Mouse (Mus musculus) liver, postnatal 0 days (tissue): ENCODE measurements at regions not wholly inside any gene's neighbourhood (a gene's known extent, or its start where the extent isn't known, plus 50 kb on each side); places are given as distances from the start of the nearest gene placed in this dataset.
A peak's percentile ranks its signal among the peaks of the same experiment; 100 is the strongest.
"Not testable (repeated sequence)": the region's sequence is repeated elsewhere in the genome, so short reads cannot be mapped to it uniquely, and the experiment has no call there.

Experiments
- ATAC-seq: fragments of 200-750 bp; cut with Nextera tagmentation; 2 replicates; pipeline ENCODE4 v1.8.0; 2017; ENCODE audit warnings: mild to moderate bottlenecking, moderate library complexity
- DNase-seq: peaks from one replicate; pipeline ENCODE4 v3.0.0-alpha.2; 2016
- H3K27ac ChIP-seq: fragments of 300-500 bp; sonication (generic); 2 replicates; pipeline ENCODE4 v1.5.1; 2014; ENCODE audit warnings: antibody characterized with exemption, moderate library complexity, mild to moderate bottlenecking, low read depth
- H3K27me3 ChIP-seq: fragments of 300-500 bp; sonication (generic); 2 replicates; pipeline ENCODE4 v1.6.1; 2014; ENCODE audit warnings: low read length, control low read depth, mixed read lengths; ENCODE audit not compliant: insufficient read depth
- H3K36me3 ChIP-seq: fragments of 300-500 bp; sonication (generic); replicated peaks from 2 replicates; pipeline ENCODE4 v1.6.1; 2014; ENCODE audit warnings: mild to moderate bottlenecking, control low read depth, low read length, moderate library complexity, mixed read lengths; ENCODE audit not compliant: insufficient read depth
- H3K4me1 ChIP-seq: fragments of 300-500 bp; sonication (generic); 2 replicates; pipeline ENCODE4 v1.6.1; 2014; ENCODE audit warnings: antibody characterized with exemption, mild to moderate bottlenecking, control low read depth; ENCODE audit not compliant: insufficient read depth
- H3K4me2 ChIP-seq: fragments of 300-500 bp; sonication (generic); 2 replicates; pipeline ENCODE4 v1.6.1; 2014; ENCODE audit warnings: low read depth, mild to moderate bottlenecking, low read length, moderate library complexity, mixed read lengths
- H3K4me3 ChIP-seq: fragments of 300-500 bp; sonication (generic); 2 replicates; pipeline ENCODE4 v1.5.1; 2014; ENCODE audit warnings: low read depth, low read length
- H3K9ac ChIP-seq: fragments of 300-500 bp; sonication (generic); replicated peaks from 2 replicates; pipeline ENCODE4 v1.6.1; 2014; ENCODE audit warnings: mild to moderate bottlenecking, moderate library complexity
- H3K9me3 ChIP-seq: fragments of 300-500 bp; sonication (generic); 2 replicates; pipeline ENCODE4 v1.6.1; 2016; ENCODE audit warnings: mild to moderate bottlenecking, control low read depth, low read length, mixed read lengths
- CTCF ChIP-seq: sonication (generic); IDR thresholded peaks from 2 replicates; pipeline ENCODE4 v1.5.1; 2016; ENCODE audit warnings: antibody characterized with exemption, low read depth
- WGBS: fragments of 180-500 bp; shearing (Covaris S2); extraction: QIAGEN DNeasy Blood & Tissue Kit; methylation state at CpG from one replicate; pipeline ENCODE4 v1.1.7; 2014; ENCODE audit not compliant: insufficient replicate concordance; 5-methylcytosine and 5-hydroxymethylcytosine counted together

DNA sequence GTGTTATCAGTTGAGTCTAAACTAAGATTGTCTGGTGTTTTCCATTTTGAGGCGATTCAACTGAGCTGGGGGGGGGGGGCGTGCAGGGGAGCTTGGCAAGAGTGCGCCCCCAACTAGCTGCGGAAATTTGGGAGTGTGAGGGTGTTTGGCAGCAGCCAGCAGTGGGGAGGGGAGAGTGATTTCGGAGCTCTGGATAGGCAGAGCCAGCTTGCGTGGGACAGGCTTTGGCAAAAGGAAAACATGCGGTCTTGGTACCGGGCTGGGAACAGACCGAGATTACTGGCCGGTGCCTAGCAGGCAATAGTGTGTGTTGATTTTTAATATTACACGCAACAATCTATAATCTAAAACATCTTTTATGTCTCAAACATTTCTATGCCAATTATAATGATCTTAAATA, 199.4 kb upstream of the Cdk6 start:
- not testable (repeated sequence) for ATAC-seq, H3K27me3 ChIP-seq, DNase-seq, H3K4me3 ChIP-seq, H3K9me3 ChIP-seq, H3K9ac ChIP-seq, H3K4me1 ChIP-seq, H3K4me2 ChIP-seq, H3K36me3 ChIP-seq, H3K27ac ChIP-seq
- 81% methylated on average over 11 of the region's 11 CpGs for WGBS

DNA sequence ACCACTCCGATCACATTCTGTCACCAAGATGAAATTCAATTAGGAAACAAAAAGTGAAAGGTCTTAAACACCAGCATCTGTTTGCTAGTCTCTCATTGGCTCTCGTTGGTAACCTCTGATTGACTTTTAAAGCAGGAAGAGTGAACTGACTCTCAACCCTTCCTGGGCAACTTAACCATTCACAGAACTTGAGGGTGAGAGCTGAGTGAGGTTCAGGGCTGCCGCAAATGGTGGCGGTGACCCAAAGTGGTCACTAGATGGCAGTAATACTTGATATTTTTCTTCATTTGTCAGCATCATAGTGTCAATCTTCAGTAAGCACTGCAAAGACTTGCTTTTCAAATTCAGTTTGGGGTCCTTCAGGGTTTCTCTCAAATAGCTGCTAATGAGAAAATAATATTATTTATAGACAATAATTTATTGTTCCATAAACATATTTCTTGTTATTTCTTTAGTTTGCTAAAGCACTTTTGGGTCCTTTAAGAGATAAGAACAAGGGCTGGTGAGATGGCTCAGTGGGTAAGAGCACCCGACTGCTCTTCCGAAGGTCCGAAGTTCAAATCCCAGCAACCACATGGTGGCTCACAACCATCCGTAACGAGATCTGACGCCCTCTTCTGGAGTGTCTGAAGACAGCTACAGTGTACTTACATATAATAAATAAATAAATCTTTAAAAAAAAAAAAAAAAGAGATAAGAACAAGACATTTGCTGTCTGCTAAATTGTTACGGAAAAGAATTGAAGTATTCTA, 194.6 kb upstream of the Cdk6 start:
- not testable (repeated sequence) for H3K4me2 ChIP-seq, H3K4me1 ChIP-seq, H3K27me3 ChIP-seq, H3K27ac ChIP-seq, H3K4me3 ChIP-seq, H3K9me3 ChIP-seq, H3K9ac ChIP-seq, H3K36me3 ChIP-seq
- ATAC-seq (peak; percentile 47; the same call in 1 of the 2 replicates), DNase-seq (peak; percentile 20)
- TF ChIP-seq CTCF, result peak; percentile 50
- 38% methylated on average over 8 of the region's 11 CpGs for WGBS

DNA sequence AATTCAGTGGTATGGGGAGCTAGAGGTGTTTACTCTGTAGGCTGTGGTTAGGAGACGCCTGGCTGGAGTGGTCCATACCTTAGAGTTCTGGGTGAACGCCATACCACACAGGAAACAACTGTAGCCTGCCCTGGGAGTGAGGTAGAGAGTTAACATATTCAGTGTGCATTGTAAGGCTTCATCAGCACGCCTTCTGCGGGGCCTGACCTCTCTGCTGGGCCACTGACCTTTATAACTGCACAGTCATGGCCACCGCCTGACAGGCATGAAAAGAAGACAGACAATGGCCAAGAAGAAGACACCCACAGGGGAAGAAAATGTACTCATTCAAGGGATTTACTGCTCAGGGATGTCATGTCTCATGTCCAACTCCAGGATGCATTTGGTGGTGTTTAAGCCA, 191.4 kb upstream of the Cdk6 start:
- not testable (repeated sequence) for H3K4me1 ChIP-seq, H3K9ac ChIP-seq, H3K27me3 ChIP-seq, H3K4me3 ChIP-seq, H3K4me2 ChIP-seq, H3K9me3 ChIP-seq, H3K36me3 ChIP-seq, DNase-seq, H3K27ac ChIP-seq, ATAC-seq
- 52% methylated on average over 5 of the region's 5 CpGs for WGBS

DNA sequence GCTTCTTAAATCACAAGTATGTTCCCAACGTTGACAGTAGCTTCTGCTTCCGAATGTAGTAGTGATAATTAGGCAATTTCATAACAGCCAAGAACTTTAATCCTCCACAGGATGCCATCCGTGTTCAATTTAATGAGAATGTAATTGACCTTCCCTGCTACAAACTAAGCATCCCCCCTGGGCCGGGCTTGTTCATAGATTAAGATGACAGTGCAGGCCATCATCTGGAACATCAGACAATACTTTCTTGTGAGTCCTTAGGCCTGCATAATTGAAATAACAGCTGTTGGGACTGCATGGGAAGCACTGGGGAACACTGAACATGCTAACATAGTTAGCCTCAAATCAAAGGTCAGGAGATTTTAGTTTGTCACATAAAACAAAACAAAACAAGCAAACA, 190.5 kb upstream of the Cdk6 start:
- H3K36me3 ChIP-seq, H3K9ac ChIP-seq, H3K4me3 ChIP-seq, ATAC-seq, H3K27ac ChIP-seq, H3K4me2 ChIP-seq, DNase-seq, H3K9me3 ChIP-seq, H3K27me3 ChIP-seq, H3K4me1 ChIP-seq: not testable (repeated sequence)
- WGBS, result 74% methylated on average over 4 of the region's 4 CpGs

DNA sequence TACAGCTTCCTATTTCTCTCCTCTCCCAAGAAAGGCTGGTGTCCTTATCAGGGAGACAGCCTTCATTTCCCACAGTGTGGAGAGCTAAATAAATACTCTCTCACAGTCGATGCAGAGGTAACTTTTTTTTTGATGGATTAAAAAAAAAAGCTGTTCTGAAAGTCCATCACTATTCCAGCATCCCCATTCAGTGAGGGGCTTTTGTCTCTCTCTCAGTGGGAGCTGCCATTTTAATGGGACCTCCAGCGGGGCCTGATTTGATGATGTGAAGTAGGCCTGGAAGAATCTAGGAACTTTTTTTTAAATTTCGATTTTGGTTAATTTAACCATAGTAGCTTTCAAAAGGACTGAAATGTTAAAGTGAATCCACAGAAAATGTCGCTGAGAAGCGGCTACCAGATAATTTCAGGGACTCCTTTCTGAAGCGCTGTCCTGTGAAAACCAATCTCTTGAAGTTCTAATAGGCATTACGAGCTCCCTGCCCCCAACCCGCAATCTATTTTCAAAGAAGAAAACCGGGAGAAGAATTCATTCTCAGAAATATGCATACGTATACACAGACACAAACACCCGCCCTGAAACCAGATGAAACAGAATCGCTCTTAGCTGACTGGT, 189.6 kb upstream of the Cdk6 start:
- WGBS, result 28% methylated on average over 11 of the region's 12 CpGs
- H3K4me1 ChIP-seq, DNase-seq, ATAC-seq, H3K36me3 ChIP-seq, H3K27ac ChIP-seq, H3K9ac ChIP-seq, H3K9me3 ChIP-seq, H3K4me3 ChIP-seq, H3K27me3 ChIP-seq: not testable (repeated sequence)
- peak overlapping the region; percentile 64 for H3K4me2 ChIP-seq

GRCm38 (mm10) chr5:3152149-3152865, 189.0 kb upstream of the Cdk6 start:
- not testable (repeated sequence) for H3K4me1 ChIP-seq, H3K4me3 ChIP-seq, H3K27ac ChIP-seq, H3K27me3 ChIP-seq, H3K9me3 ChIP-seq, H3K36me3 ChIP-seq
- Histone ChIP-seq H3K4me2 (peak overlapping the region; percentile 64), H3K9ac (peak overlapping the region; percentile 30; the same call in 1 of the 2 replicates)
- WGBS, result 24% methylated on average over 26 of the region's 26 CpGs
- peak; percentile 71 for ATAC-seq
- DNase-seq, result peak; percentile 34

DNA sequence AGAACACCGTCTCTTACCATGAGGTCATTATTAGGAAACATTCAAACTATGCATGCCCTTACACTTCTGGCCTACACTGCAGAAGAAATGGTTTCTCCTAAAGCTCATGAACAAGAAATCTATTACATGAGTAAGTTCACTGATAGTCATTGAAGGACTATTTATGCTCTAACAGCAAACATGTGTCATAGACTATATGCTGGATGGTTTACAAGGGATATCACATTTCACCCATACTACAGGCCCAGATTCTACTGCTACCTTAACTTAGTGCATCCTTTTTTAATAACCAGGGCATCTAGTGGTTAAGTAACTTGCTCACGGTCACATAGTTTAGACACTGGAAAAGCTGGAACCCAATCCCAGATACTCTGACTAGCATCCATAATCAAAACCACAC, 175.8 kb upstream of the Cdk6 start:
- not testable (repeated sequence) for DNase-seq, H3K27me3 ChIP-seq, H3K27ac ChIP-seq, ATAC-seq, H3K36me3 ChIP-seq, H3K9ac ChIP-seq, H3K4me3 ChIP-seq, H3K9me3 ChIP-seq, H3K4me1 ChIP-seq, H3K4me2 ChIP-seq
- WGBS, result 77% methylated on average over 2 of the region's 2 CpGs

DNA sequence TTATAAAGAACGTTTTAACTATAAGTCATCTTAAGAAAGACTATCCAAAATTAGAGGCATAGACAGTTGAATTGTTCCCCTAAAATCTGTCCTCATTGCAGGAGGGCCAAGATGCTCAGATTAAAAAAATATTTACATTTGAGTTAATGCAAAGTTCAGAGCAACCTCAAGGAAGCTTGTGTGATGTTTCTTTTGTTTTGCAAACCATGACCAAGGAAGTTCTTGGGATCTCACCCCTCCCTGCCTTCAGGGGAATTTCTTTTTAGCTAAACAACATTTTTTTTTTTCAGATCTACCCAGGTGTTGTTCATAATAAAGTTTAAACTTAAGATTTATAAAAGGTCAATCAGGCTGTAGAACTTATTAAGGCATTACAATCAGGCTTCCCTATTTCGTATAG, 174.8 kb upstream of the Cdk6 start:
- H3K27me3 ChIP-seq, H3K4me3 ChIP-seq, H3K36me3 ChIP-seq, DNase-seq, H3K9ac ChIP-seq, H3K27ac ChIP-seq, H3K4me2 ChIP-seq, H3K4me1 ChIP-seq, H3K9me3 ChIP-seq, ATAC-seq: not testable (repeated sequence)
- 76% methylated on average over 2 of the region's 2 CpGs for WGBS

DNA sequence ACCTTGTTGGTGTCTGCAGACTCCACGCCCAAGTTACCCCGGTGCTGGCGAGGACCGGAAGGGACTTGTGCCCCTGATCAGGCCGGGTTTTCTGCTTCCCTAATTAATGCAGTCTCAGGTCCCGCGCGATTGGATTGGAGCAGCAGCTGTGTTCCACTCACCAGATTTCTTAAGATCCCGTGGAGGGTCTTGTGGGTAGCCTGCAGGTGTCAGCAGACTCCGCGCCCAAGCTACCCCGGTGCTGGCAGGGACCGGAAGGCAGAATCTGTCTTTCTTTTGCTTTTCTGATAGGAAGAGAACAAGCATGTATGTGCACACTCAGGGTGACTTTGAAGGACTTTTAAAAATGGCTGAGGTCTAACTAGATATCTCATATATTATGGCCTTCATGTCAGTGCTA, 147.7 kb upstream of the Cdk6 start:
- DNase-seq, H3K27ac ChIP-seq, H3K27me3 ChIP-seq, H3K4me1 ChIP-seq, ATAC-seq, H3K36me3 ChIP-seq, H3K9me3 ChIP-seq, H3K4me2 ChIP-seq, H3K4me3 ChIP-seq, H3K9ac ChIP-seq: not testable (repeated sequence)
- WGBS, result 81% methylated on average over 13 of the region's 13 CpGs
